Mouse (Mus musculus) heart, embryonic 10.5 days (tissue): ENCODE measurements around the gene Scarb2. TPM values are rescaled to one million over a fixed set of nuclear protein-coding genes. Genes with fewer than 3 reads are reported as not detected.

Experiments used
- DNase-seq: peaks from one replicate; pipeline ENCODE4 v3.0.0-alpha.2; 2017; ENCODE audit warnings: low spot score
- H3K27ac ChIP-seq: fragments of 300-500 bp; sonication (generic); 2 replicates; pipeline ENCODE4 v1.5.1; 2016; ENCODE audit warnings: mild to moderate bottlenecking
- H3K27me3 ChIP-seq: fragments of 300-500 bp; sonication (generic); 2 replicates; pipeline ENCODE4 v1.6.1; 2016; ENCODE audit warnings: mild to moderate bottlenecking; ENCODE audit not compliant: poor library complexity, insufficient read depth, severe bottlenecking
- H3K36me3 ChIP-seq: fragments of 300-500 bp; sonication (generic); 2 replicates; pipeline ENCODE4 v1.6.1; 2016; ENCODE audit warnings: mild to moderate bottlenecking, moderate library complexity
- H3K4me1 ChIP-seq: fragments of 300-500 bp; sonication (generic); 2 replicates; pipeline ENCODE4 v1.6.1; 2016; ENCODE audit warnings: mild to moderate bottlenecking
- H3K4me3 ChIP-seq: fragments of 300-500 bp; sonication (generic); 2 replicates; pipeline ENCODE4 v1.5.1; 2016; ENCODE audit warnings: mild to moderate bottlenecking, moderate library complexity
- H3K9me3 ChIP-seq: fragments of 300-500 bp; sonication (generic); 2 replicates; pipeline ENCODE4 v1.6.1; 2016; ENCODE audit warnings: mild to moderate bottlenecking, moderate library complexity
- whole genome bisulfite sequencing: fragments of 180-500 bp; shearing (Covaris S2); methylation state at CpG from one replicate; pipeline ENCODE4 v1.1.7; 2016; 5-methylcytosine and 5-hydroxymethylcytosine counted together
- polyA plus RNA-seq: library from polyadenylated mRNA; unstranded; fragments of >200 nt; fragmentation: Nextera tagmentation; extraction: Ambion mirVana; gene quantifications from 2 replicates; pipeline ENCODE4 v1.2.1, GENCODE M21; 2016

Scarb2 gene
- polyA plus RNA-seq, 1 experiment from 2014 or later, result 8.3 TPM

DNA sequence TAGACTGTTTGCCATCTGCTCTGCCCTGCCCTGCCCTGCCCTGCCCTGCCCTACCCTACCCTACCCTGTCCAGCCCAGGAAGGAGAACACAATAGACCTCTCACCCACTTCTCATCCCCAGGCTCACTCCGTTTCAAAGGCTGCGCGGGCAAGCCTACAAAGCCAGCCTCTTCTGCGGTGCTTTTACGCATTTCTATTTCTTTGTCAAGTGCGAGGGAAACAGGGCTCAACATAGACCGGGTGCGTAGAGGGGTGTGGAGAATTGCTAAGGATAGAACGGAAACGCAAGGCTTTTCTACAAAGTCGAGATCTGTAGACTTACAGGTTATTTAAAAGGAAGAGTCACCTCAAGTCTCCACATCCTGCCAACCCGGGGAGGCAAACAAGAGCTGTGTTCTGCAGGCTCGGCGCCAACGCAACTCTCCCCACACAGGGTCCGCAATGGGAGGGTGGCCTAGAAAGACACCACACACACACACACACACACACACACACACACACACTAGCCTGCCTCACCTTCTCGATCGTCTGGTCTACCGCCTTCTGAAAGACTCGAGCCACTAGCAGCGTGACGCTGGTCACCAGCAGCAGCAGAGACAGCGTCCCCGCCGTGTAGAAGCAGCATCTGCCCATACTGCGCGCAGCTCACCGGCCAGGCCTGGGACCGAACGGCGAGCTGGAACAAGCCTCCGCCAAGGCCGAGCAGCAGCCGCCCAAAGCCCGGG lies 1.8 kb downstream of the Scarb2 start:
- no peak for DNase-seq
- H3K27me3 ChIP-seq, result no peaks in the 10 kb centered on the region
- peak overlapping the region; percentile 90 for H3K4me3 ChIP-seq
- peak overlapping the region; percentile 98 for H3K27ac ChIP-seq
- under 1% methylated on average over 35 of the region's 35 CpGs for WGBS
- H3K4me1 ChIP-seq, result peaks cover 25% of the 10 kb centered on the region
- H3K9me3 ChIP-seq, result no peaks in the 10 kb centered on the region
- H3K36me3 ChIP-seq, result no peaks in the 10 kb centered on the region

DNA sequence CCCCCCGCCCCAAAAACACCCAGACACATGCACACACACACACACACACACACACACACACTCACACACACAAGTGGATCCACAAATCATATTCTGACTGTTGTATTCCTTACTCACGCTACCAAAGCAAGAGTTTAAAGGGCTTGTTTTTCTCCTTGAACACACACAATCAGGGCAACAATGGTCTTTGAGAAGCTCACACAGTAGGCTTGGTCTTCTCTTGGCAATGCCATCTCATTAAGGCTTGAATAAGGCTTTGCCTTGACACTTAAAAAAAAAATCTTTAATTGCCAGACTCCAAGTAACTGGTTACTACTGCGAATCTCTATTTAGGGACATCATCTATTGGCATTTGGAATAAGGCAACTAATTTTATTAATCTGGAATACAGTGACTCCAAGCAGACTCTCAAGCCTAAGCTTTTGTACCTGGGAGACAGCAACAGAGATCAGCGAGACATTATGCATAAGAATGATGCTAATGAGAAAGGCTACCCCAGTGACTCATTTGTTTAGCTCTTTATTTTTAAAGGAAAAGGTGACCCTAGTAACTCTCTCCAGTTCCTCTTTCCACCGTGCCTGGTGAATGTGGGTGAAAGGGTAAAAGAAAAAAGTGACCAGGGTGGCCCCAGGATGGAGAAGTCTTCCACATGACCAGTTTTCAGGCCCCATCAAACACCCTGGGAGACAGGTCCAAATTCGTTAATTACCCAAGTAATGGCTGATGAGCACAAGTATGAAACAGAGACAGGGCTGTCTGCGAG lies 2.6 kb downstream of the Scarb2 start:
- H3K4me1 ChIP-seq, result peaks cover 31% of the 10 kb centered on the region
- WGBS, result 44% methylated on average over 7 of the region's 7 CpGs
- H3K36me3 ChIP-seq, result no peaks in the 10 kb centered on the region
- no peaks in the 10 kb centered on the region for H3K27me3 ChIP-seq
- no peaks in the 10 kb centered on the region for H3K9me3 ChIP-seq
- H3K4me3 ChIP-seq, result peak overlapping the region; percentile 90
- no peak for DNase-seq
- peak overlapping the region; percentile 98; the same call in 1 of the 2 replicates for H3K27ac ChIP-seq

DNA sequence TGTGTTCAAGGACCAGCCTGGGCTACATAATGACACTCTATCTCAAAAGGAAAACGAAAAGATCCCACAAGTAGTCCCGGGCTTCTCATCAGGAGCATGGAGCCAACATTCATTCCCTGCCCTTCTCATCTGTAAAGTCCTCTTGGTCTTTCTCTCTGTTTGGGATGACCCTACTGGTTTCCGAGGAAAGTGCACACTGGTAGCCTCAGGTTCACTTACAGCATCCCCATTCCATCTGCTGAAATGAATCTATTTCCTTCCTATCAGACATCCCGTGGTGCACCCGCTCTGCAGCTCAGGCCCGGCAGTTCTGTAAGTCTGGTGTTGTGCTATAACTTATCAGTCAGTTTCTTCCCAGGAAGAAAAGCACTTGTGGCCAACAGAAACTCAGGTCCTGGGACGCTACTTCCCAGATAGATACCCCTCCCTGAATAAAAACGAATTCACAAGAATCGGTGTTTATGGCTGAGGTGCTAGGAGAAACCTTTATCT lies 3.2 kb downstream of the Scarb2 start:
- 74% methylated on average over 9 of the region's 9 CpGs for WGBS
- no peak overlapping the region for H3K27ac ChIP-seq

DNA sequence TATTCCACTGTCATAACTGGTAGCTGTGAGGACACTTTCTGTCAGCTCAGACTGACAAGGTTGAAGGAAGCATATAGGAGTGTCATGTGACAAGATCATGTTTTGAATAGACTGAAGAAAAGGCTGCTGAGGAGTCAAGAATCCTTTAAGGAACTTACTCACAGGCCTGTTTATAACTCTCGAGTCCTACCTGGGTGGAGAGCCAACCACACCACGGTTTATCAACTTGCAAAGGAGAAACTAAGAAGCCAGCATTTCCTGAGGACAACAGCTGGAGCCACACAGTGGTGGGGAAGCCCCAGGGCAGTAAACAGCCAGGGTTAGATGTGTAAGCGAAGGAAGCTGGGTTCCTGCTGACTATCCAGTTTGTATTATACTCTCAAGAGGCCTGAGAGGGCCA lies 7.3 kb downstream of the Scarb2 start:
- no peak for DNase-seq
- Histone ChIP-seq H3K36me3 (no peaks in the 10 kb centered on the region), H3K27ac (no peak overlapping the region), H3K4me1 (peaks cover 36% of the 10 kb centered on the region), H3K9me3 (no peaks in the 10 kb centered on the region), H3K27me3 (no peaks in the 10 kb centered on the region), H3K4me3 (no peak overlapping the region)
- WGBS, result 67% methylated on average over 3 of the region's 3 CpGs

More for the DNA sequence above, 3.2 kb downstream of the Scarb2 start:
- H3K4me1 ChIP-seq, result peaks cover 35% of the 10 kb centered on the region
- H3K27me3 ChIP-seq, result no peaks in the 10 kb centered on the region
- no peaks in the 10 kb centered on the region for H3K9me3 ChIP-seq
- H3K4me3 ChIP-seq, result peak overlapping the region; percentile 90; the same call in 1 of the 2 replicates
- no peak for DNase-seq
- H3K36me3 ChIP-seq, result no peaks in the 10 kb centered on the region

DNA sequence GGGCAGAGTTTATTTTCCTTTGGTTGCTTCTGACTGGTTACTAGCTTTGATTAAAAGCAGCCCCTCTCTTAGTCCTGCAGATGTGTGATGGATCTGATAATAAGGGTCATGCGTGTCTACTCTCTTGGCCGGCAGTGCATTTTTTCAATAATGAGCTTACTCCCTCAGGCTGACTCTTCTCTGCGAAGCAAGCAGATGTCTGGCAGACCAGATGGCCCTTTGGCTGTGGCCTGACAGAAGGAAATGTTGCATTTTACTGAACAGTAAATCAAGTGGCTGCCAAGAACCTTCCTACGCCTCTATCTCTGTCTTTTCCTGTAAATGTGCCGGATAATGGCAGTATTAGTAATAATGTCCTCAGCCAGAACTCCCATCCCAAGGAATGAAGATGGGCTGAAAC lies 8.0 kb downstream of the Scarb2 start:
- H3K9me3 ChIP-seq, result no peaks in the 10 kb centered on the region
- DNase-seq, result no peak
- H3K27ac ChIP-seq, result no peak overlapping the region
- H3K4me1 ChIP-seq, result peaks cover 36% of the 10 kb centered on the region
- 52% methylated on average over 5 of the region's 5 CpGs for WGBS
- H3K27me3 ChIP-seq, result no peaks in the 10 kb centered on the region
- no peak overlapping the region for H3K4me3 ChIP-seq
- no peaks in the 10 kb centered on the region for H3K36me3 ChIP-seq

DNA sequence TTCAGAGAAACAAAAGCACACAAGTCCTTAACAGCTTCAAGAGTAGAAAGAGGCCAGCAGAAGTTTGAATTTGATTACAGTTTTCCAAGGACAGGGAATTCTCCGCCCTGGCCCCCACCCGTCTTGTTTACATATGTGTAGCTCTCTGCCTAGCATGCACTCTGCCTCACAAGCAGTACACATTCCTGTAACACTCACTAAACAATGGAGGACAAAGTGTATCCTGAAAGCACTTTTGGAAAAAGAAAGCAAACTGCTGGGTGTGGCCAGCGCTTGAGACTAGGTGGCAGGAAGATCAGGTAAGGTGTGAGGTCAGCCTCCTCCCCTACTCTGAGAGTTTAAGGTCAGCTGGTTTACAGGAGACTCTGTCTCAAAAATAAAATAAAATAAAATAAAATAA lies 8.4 kb downstream of the Scarb2 start:
- no peaks in the 10 kb centered on the region for H3K27me3 ChIP-seq

DNA sequence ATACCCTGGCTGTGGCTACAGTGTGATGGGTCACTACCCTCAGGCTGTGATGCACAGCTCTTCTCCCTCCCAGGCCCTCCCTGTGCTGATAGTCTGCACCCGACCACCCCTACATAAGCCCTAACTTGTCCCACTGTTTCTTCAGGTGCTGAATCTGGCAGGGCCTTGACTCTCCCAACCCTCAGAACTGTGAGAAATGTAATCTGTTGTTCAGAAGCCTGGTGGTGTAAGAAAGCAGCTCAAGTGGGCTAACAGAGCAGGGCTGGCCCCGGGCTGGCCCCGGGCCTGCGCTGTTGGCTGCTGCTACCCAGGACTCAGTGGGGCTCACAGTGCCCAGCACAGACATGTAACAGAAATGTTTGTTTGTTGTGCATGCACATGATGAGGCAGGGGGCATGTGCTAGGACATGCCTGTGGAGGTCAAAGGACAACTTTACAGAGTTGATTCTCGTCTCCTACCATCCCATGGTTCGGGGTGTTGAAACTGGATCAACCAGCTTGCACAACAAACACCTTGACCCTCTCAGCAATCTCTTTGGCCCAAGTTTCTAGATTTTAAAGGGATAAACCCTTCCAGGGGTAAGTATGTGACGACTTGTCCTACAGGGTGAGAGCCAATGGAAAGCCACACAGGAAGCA lies 10.7 kb downstream of the Scarb2 start:
- DNase-seq, result no peak
- Histone ChIP-seq H3K27me3 (no peaks in the 10 kb centered on the region), H3K27ac (peak overlapping the region; percentile 38; the same call in 1 of the 2 replicates), H3K4me1 (peaks cover 40% of the 10 kb centered on the region), H3K9me3 (no peaks in the 10 kb centered on the region), H3K4me3 (no peak overlapping the region), H3K36me3 (no peaks in the 10 kb centered on the region)
- WGBS, result 89% methylated on average over 7 of the region's 7 CpGs

More for the DNA sequence above, 8.4 kb downstream of the Scarb2 start:
- no peak for DNase-seq
- Histone ChIP-seq H3K36me3 (no peaks in the 10 kb centered on the region), H3K4me1 (peaks cover 36% of the 10 kb centered on the region), H3K4me3 (no peak overlapping the region), H3K27ac (no peak overlapping the region), H3K9me3 (no peaks in the 10 kb centered on the region)
- WGBS, result 75% methylated on average over 3 of the region's 3 CpGs

DNA sequence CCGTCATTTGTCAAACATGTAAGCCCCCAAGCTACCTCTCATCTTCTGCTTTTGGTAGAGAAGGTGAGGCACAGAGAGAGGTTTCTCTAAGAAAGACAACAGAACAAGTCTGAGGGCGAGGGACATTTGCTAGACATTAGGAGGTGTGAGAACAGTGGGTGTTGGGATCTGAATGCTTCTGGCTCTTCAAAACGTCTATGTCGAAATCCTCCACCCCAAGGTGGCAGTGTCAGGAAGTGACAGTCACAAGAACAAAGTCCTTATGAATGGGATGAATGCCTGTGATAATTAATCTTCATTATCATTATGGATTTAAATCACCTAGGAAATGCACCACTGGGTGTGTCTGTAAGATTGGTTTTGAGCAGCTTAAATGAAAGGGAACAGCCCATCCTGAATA lies 11.3 kb downstream of the Scarb2 start:
- no peaks in the 10 kb centered on the region for H3K9me3 ChIP-seq
- WGBS, result 33% methylated on average over 4 of the region's 4 CpGs

DNA sequence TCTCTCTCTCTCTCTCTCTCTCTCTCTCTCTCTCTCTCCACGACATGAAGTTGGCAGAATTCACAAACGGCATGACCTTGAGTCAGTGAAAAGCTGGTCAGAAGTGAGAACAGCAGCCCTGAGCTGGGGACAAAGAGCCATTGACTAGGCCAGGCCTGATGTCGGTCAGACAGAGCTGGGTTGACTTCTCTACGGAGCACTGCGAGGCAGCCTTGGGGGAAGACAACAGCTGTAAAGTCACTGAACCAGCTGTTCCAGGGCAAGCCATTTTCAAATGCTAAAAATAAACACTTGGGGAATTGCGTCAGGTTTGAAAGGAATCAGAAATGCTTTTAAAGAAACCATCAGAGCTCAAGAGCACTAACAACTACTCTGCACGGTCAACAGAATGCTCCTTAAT lies 13.2 kb downstream of the Scarb2 start:
- H3K36me3 ChIP-seq, result no peaks in the 10 kb centered on the region
- H3K4me1 ChIP-seq, result peaks cover 49% of the 10 kb centered on the region
- H3K4me3 ChIP-seq, result no peak overlapping the region
- WGBS, result 41% methylated on average over 7 of the region's 7 CpGs
- no peaks in the 10 kb centered on the region for H3K27me3 ChIP-seq
- H3K9me3 ChIP-seq, result no peaks in the 10 kb centered on the region
- no peak for DNase-seq
- peak overlapping the region; percentile 71 for H3K27ac ChIP-seq

More for the DNA sequence above, 11.3 kb downstream of the Scarb2 start:
- Histone ChIP-seq H3K27ac (no peak overlapping the region), H3K4me1 (peaks cover 46% of the 10 kb centered on the region), H3K4me3 (no peak overlapping the region), H3K36me3 (no peaks in the 10 kb centered on the region), H3K27me3 (no peaks in the 10 kb centered on the region)
- DNase-seq, result no peak

DNA sequence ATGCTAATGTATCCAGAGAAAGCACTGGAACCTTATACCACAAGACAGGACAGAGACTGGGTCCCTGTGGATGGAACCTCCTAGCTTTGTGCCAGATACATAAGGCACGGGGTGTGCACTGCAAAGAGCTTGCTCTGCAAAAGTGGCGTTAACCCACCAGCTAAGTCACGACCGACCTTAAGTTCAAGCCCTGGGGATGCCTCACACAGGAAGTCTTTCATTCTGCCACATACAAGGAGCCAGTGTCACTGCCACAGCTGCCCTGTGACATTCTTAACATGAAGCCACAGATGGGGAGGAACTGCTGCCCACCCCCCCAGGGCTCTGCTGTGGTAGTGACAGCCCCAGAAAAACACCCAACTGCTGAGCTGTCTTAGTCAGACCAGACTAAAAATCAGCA lies 15.9 kb downstream of the Scarb2 start:
- Histone ChIP-seq H3K36me3 (peaks cover 5% of the 10 kb centered on the region; the same call in 1 of the 2 replicates), H3K4me3 (no peak overlapping the region), H3K4me1 (peaks cover 50% of the 10 kb centered on the region), H3K27me3 (no peaks in the 10 kb centered on the region), H3K27ac (no peak overlapping the region), H3K9me3 (no peaks in the 10 kb centered on the region)
- no peak for DNase-seq
- WGBS, result 71% methylated on average over 4 of the region's 4 CpGs

DNA sequence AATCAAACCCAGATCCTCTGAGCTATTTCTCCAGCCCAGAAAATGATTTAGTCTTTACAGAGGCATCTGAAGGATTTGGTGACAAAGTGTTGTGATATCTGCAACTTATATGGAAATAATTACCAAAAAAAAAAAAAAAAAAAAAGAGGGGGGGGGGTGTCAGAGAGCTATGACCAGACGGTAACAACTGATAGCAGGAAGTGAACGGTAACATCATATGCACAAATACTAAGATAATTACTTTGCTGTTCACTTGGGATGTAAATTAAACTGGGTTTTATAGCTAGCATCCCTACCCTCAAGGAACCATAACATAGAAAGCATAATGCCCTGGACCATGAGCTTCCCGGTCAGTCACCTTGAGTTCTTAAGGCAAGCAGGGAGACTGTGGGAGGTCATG lies 16.3 kb downstream of the Scarb2 start:
- Histone ChIP-seq H3K36me3 (peaks cover 6% of the 10 kb centered on the region), H3K9me3 (no peaks in the 10 kb centered on the region), H3K27me3 (no peaks in the 10 kb centered on the region), H3K4me3 (no peak overlapping the region), H3K27ac (no peak overlapping the region), H3K4me1 (peaks cover 45% of the 10 kb centered on the region)
- no peak for DNase-seq
- 79% methylated on average over 3 of the region's 3 CpGs for WGBS

DNA sequence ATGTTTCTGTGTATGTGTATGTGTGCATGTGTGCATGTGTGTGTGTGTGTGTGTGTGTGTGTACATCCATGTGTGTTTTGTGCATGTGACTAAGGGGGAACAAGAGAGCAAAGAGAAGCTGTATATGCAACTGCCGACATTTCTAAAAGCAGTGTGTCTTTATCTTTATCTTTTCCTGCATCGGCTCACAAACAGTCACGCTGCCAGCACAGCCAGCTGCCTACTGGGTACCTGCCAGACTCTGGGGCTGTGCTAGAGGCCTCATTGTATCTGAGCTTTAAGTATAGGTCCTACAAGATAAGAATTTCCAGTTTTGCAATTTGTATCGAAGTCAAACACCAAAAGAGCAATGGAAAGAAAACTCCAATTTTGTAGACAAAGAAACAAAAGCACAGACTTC lies 17.1 kb downstream of the Scarb2 start:
- no peaks in the 10 kb centered on the region for H3K9me3 ChIP-seq
- H3K36me3 ChIP-seq, result peaks cover 14% of the 10 kb centered on the region
- H3K4me3 ChIP-seq, result no peak overlapping the region
- H3K27me3 ChIP-seq, result no peaks in the 10 kb centered on the region
- H3K27ac ChIP-seq, result peak overlapping the region; percentile 30; the same call in 1 of the 2 replicates
- DNase-seq, result no peak
- 28% methylated on average over 4 of the region's 4 CpGs for WGBS
- H3K4me1 ChIP-seq, result peaks cover 44% of the 10 kb centered on the region

DNA sequence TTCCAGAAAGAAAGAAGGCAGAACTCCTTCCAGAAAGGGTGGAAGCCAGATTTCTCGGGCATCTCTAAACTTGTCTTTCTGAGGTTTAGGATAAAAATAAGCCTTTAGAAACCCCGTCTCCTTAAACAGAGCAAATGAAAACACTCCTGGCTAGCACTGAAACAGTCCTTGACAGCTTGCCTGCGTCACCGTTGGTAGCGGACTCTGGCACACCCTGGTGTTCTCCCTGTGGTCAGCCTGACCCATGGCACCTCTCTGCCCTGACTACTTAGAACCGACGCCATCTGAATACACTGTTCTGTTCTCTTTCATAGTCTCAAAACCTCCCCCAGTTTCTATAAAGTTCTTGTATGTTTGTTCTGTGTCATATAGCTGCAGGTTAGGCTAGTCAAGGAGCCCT lies 17.7 kb downstream of the Scarb2 start:
- H3K36me3 ChIP-seq, result peaks cover 20% of the 10 kb centered on the region
- no peaks in the 10 kb centered on the region for H3K9me3 ChIP-seq
- H3K27me3 ChIP-seq, result no peaks in the 10 kb centered on the region
- peaks cover 39% of the 10 kb centered on the region for H3K4me1 ChIP-seq
- H3K27ac ChIP-seq, result peak overlapping the region; percentile 30; the same call in 1 of the 2 replicates
- DNase-seq, result no peak
- 71% methylated on average over 7 of the region's 7 CpGs for WGBS
- H3K4me3 ChIP-seq, result no peak overlapping the region
